Mouse (Mus musculus) neural tube, embryonic 11.5 days (tissue): Measurements from ENCODE around the gene Rabgap1l. TPM values are rescaled to one million over a fixed set of nuclear protein-coding genes. Genes with fewer than 3 reads are reported as not detected.

Experiments
- ATAC-seq: fragments of 200-750 bp; cut with Nextera tagmentation; 2 replicates; pipeline ENCODE4 v1.8.0; 2017; ENCODE audit warnings: moderate number of reproducible peaks, mild to moderate bottlenecking, moderate TSS enrichment, moderate library complexity; ENCODE audit not compliant: insufficient read depth, low FRiP score, low TSS enrichment
- DNase-seq: peaks from one replicate; pipeline ENCODE4 v3.0.0-alpha.2; 2015; ENCODE audit warnings: low spot score
- H3K27ac ChIP-seq: fragments of 300-500 bp; sonication (generic); 2 replicates; pipeline ENCODE4 v1.5.1; 2014; ENCODE audit warnings: low read depth, mild to moderate bottlenecking, low read length
- H3K27me3 ChIP-seq: fragments of 300-500 bp; sonication (generic); 2 replicates; pipeline ENCODE4 v1.6.1; 2014; ENCODE audit warnings: mild to moderate bottlenecking, low read length, mixed read lengths; ENCODE audit not compliant: control insufficient read depth, insufficient read depth
- H3K36me3 ChIP-seq: fragments of 300-500 bp; sonication (generic); 2 replicates; pipeline ENCODE4 v1.6.1; 2014; ENCODE audit warnings: mild to moderate bottlenecking, low read length, moderate library complexity, mixed read lengths; ENCODE audit not compliant: control insufficient read depth, insufficient read depth
- H3K4me1 ChIP-seq: fragments of 300-500 bp; sonication (generic); 2 replicates; pipeline ENCODE4 v1.6.1; 2014; ENCODE audit warnings: low read length, mixed read lengths; ENCODE audit not compliant: control insufficient read depth, insufficient read depth
- H3K4me2 ChIP-seq: fragments of 300-500 bp; sonication (generic); 2 replicates; pipeline ENCODE4 v1.6.1; 2014; ENCODE audit warnings: low read depth, mild to moderate bottlenecking, moderate library complexity
- H3K4me3 ChIP-seq: fragments of 300-500 bp; sonication (generic); 2 replicates; pipeline ENCODE4 v1.5.1; 2014; ENCODE audit warnings: low read depth, low read length
- H3K9ac ChIP-seq: fragments of 300-500 bp; sonication (generic); 2 replicates; pipeline ENCODE4 v1.6.1; 2014; ENCODE audit warnings: mild to moderate bottlenecking, low read length
- H3K9me3 ChIP-seq: fragments of 300-500 bp; sonication (generic); 2 replicates; pipeline ENCODE4 v1.6.1; 2016; ENCODE audit warnings: low read length; ENCODE audit not compliant: control insufficient read depth
- WGBS: fragments of 180-500 bp; shearing (Covaris S2); extraction: QIAGEN DNeasy Blood & Tissue Kit; methylation state at CpG from one replicate; pipeline ENCODE4 v1.1.7; 2014; 5-methylcytosine and 5-hydroxymethylcytosine counted together
- polyA plus RNA-seq: library from polyadenylated mRNA; unstranded; fragments of >200 nt; fragmentation: Nextera tagmentation; extraction: Ambion mirVana; gene quantifications from 2 replicates; pipeline ENCODE4 v1.2.1, GENCODE M21; 2014

The Rabgap1l gene
- polyA plus RNA-seq, result 12.7 and 14.1 TPM in 2 replicates

- Histone ChIP-seq H3K4me3 (peak within 1 kb of the TSS; percentile 90), H3K4me1 (0 out of 2 replicates have a peak, but pooled peaks cover 3% of the 10 kb centered on the region), H3K27me3 (no peaks in the 10 kb centered on the region), H3K9me3 (no peaks in the 10 kb centered on the region), H3K36me3 (no peaks in the 10 kb centered on the region), H3K4me2 (peak within 1 kb of the TSS; percentile 95), H3K9ac (peak within 1 kb of the TSS; percentile 84), H3K27ac (0 out of 2 replicates have a peak within 1 kb of the TSS, but pooled peaks have one; percentile 14)
- DNase-seq (peak; percentile 95), ATAC-seq (peak; percentile 96)
- under 1% methylated on average over 52 of the region's 67 CpGs for WGBS
These were observed at the start of gene Rabgap1l for GRCm38 (mm10) chr1:160792686-160793355. Gene Rabgap1l (minus strand): TSS chr1:160793211.

- H3K9ac ChIP-seq, result no peak overlapping the region
- DNase-seq, result no peak
- WGBS, result 92% methylated on average over 10 of the region's 10 CpGs
- no peaks in the 10 kb centered on the region for H3K9me3 ChIP-seq
- H3K4me1 ChIP-seq, result no peaks in the 10 kb centered on the region
- H3K4me3 ChIP-seq, result no peak overlapping the region
- H3K27ac ChIP-seq, result no peak overlapping the region
- H3K4me2 ChIP-seq, result no peak overlapping the region
- no peaks in the 10 kb centered on the region for H3K27me3 ChIP-seq
- H3K36me3 ChIP-seq, result no peaks in the 10 kb centered on the region
- ATAC-seq, result no peak
These were observed 49.6 kb upstream of the Rabgap1l start for GRCm38 (mm10) chr1:160842567-160842966.

GRCm38 (mm10) chr1:160840618-160841017 is 47.6 kb upstream of the Rabgap1l start:
- Histone ChIP-seq H3K9me3 (no peaks in the 10 kb centered on the region), H3K4me3 (no peak overlapping the region), H3K27me3 (no peaks in the 10 kb centered on the region), H3K9ac (no peak overlapping the region), H3K36me3 (no peaks in the 10 kb centered on the region), H3K27ac (no peak overlapping the region), H3K4me2 (no peak overlapping the region), H3K4me1 (no peaks in the 10 kb centered on the region)
- 81% methylated on average over 5 of the region's 5 CpGs for WGBS
- ATAC-seq, result no peak
- DNase-seq, result no peak

GRCm38 (mm10) chr1:160839095-160839494 is 46.1 kb upstream of the Rabgap1l start:
- Histone ChIP-seq H3K36me3 (no peaks in the 10 kb centered on the region), H3K4me3 (no peak overlapping the region), H3K27ac (no peak overlapping the region), H3K4me2 (no peak overlapping the region), H3K4me1 (no peaks in the 10 kb centered on the region), H3K9ac (no peak overlapping the region), H3K27me3 (no peaks in the 10 kb centered on the region), H3K9me3 (no peaks in the 10 kb centered on the region)
- DNase-seq (no peak), ATAC-seq (no peak)
- 79% methylated on average over 4 of the region's 4 CpGs for WGBS

- no peaks in the 10 kb centered on the region for H3K4me1 ChIP-seq
- WGBS, result 78% methylated on average over 1 of the region's 1 CpGs
- H3K9me3 ChIP-seq, result no peaks in the 10 kb centered on the region
- no peak overlapping the region for H3K9ac ChIP-seq
- no peaks in the 10 kb centered on the region for H3K36me3 ChIP-seq
- DNase-seq, result no peak
- no peak overlapping the region for H3K27ac ChIP-seq
- ATAC-seq, result no peak
- no peak overlapping the region for H3K4me2 ChIP-seq
- no peaks in the 10 kb centered on the region for H3K27me3 ChIP-seq
- no peak overlapping the region for H3K4me3 ChIP-seq
These were observed 41.4 kb upstream of the Rabgap1l start for GRCm38 (mm10) chr1:160834446-160834845.

GRCm38 (mm10) chr1:160832267-160833021 is 39.4 kb upstream of the Rabgap1l start:
- no peaks in the 10 kb centered on the region for H3K36me3 ChIP-seq
- ATAC-seq, result no peak
- no peaks in the 10 kb centered on the region for H3K9me3 ChIP-seq
- no peak overlapping the region for H3K27ac ChIP-seq
- no peak overlapping the region for H3K9ac ChIP-seq
- no peak for DNase-seq
- WGBS, result 92% methylated on average over 9 of the region's 9 CpGs
- no peak overlapping the region for H3K4me3 ChIP-seq
- no peak overlapping the region for H3K4me2 ChIP-seq
- H3K4me1 ChIP-seq, result no peaks in the 10 kb centered on the region
- no peaks in the 10 kb centered on the region for H3K27me3 ChIP-seq

- no peaks in the 10 kb centered on the region for H3K27me3 ChIP-seq
- H3K27ac ChIP-seq, result no peak overlapping the region
- no peak overlapping the region for H3K9ac ChIP-seq
- 93% methylated on average over 8 of the region's 8 CpGs for WGBS
- no peak overlapping the region for H3K4me3 ChIP-seq
- ATAC-seq, result no peak
- H3K4me1 ChIP-seq, result no peaks in the 10 kb centered on the region
- H3K36me3 ChIP-seq, result no peaks in the 10 kb centered on the region
- DNase-seq, result no peak
- H3K9me3 ChIP-seq, result no peaks in the 10 kb centered on the region
- H3K4me2 ChIP-seq, result no peak overlapping the region
These were observed 37.8 kb upstream of the Rabgap1l start for GRCm38 (mm10) chr1:160830608-160831498.

- Histone ChIP-seq H3K4me1 (no peaks in the 10 kb centered on the region), H3K9ac (no peak overlapping the region), H3K4me2 (no peak overlapping the region), H3K27me3 (no peaks in the 10 kb centered on the region), H3K36me3 (no peaks in the 10 kb centered on the region), H3K27ac (no peak overlapping the region), H3K9me3 (no peaks in the 10 kb centered on the region), H3K4me3 (no peak overlapping the region)
- WGBS, result 75% methylated on average over 3 of the region's 3 CpGs
- no peak for DNase-seq
- no peak for ATAC-seq
These were observed 32.4 kb upstream of the Rabgap1l start for GRCm38 (mm10) chr1:160825441-160825856.
